Mouse (Mus musculus) left cerebral cortex, postnatal 10 days (tissue): ENCODE measurements around the gene Tenm2. TPM values are rescaled to one million over a fixed set of nuclear protein-coding genes. Genes with fewer than 3 reads are reported as not detected.

ENCODE experiments used
- DNase-seq, 2 experiments: peaks; one replicate each; pipeline ENCODE4 v3.0.0; 2021 to 2022; ENCODE audit warnings: low spot score in 2 of 2, mixed read lengths in 1 of 2; ENCODE audit errors: extremely low spot score in 1 of 2
- intact Hi-C: fragments of 180-260 bp; cut with DNase I; formaldehyde crosslinking; loops from one replicate; pipeline ENCODE4 v1.15.1; 2025
- total RNA-seq, 2 experiments: library from RNA; stranded (reverse); gene quantifications; 2 replicates each; pipeline ENCODE4 v1.2.3; 2021

Gene Tenm2
- total RNA-seq, 2 experiments from 2014 or later = 112 to 116 TPM

- DNase-seq = no peak
- intact Hi-C loops = no loop called here
Observed at GRCm38 (mm10) chr11:36153450-36153849, 1082.3 kb downstream of the Tenm2 start.

- intact Hi-C loops = no loop called here
- no peak for DNase-seq
Observed at GRCm38 (mm10) chr11:36153011-36153410, 1082.8 kb downstream of the Tenm2 start.

DNA sequence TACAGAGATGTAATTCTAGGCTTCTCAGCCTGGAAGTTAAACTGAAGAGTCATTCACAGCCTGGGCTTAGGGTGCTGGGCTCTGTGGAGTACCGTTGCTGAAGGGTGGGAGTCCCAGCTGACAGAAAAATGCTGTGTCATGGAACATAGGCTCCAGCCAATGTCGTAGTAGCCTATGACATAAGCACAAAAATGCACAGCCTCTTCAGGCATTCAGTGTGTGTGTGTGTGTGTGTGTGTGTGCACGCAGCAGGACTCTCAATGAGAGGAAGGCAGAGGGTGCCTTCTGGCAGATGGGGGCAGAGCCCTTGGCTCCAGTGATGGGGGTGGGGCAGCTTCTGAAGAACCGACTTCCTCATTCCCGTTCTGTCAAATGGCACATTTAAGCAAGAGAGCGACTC lies 1083.5 kb downstream of the Tenm2 start:
- intact Hi-C loops = no loop called here
- peak in 1 of 2 experiments; percentile 42 for DNase-seq

- intact Hi-C loops = no loop called here
- DNase-seq = no peak
Observed at GRCm38 (mm10) chr11:36149092-36149491, 1086.7 kb downstream of the Tenm2 start.

- intact Hi-C loops = no loop called here
Observed at GRCm38 (mm10) chr11:36145057-36145456, 1090.7 kb downstream of the Tenm2 start.

DNA sequence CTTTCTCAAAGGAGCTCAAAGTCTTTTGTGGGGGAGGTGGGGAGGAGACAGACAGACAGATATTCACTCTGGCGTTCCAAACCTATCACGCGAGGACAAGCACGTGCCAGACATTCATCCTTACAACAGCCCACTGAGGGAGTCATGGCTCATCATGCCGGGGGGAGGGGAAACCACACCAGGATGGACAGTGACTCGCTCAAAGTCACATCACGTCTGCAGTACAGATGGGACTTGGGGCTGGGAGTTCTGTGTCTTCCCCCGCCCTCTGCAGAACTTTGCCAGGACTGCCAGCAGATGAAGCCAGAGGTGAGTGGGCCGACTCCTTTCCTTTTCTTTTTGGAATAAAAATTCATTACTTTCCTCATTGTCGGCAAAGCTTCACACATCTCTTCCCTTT lies 1095.4 kb downstream of the Tenm2 start:
- intact Hi-C loops = no loop called here
- DNase-seq = no peak

More at GRCm38 (mm10) chr11:36145057-36145456, 1090.7 kb downstream of the Tenm2 start:
- DNase-seq = no peak

GRCm38 (mm10) chr11:36139521-36139920 lies 1096.2 kb downstream of the Tenm2 start:
- intact Hi-C loops = no loop called here

DNA sequence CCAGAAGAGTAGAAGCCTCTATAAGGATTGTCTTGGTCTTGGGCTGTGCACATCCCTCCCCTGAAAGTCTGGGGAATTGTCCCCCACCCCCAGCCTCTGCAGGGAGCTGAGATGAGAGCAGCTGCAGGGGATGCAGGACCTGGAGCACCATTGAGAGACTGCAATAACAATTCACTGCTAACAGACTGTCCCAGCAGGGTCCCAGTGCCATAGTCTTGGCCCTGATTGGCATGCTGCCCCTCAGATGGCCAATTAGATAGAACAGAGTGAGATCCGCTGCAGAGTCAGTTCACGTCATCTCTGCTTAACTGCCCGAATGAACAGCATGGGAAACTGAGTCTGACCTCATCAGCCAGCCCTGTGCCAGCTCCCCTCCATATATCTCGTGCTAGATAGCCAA lies 1097.9 kb downstream of the Tenm2 start:
- intact Hi-C loops = no loop called here

More at GRCm38 (mm10) chr11:36139521-36139920, 1096.2 kb downstream of the Tenm2 start:
- no peak for DNase-seq

DNA sequence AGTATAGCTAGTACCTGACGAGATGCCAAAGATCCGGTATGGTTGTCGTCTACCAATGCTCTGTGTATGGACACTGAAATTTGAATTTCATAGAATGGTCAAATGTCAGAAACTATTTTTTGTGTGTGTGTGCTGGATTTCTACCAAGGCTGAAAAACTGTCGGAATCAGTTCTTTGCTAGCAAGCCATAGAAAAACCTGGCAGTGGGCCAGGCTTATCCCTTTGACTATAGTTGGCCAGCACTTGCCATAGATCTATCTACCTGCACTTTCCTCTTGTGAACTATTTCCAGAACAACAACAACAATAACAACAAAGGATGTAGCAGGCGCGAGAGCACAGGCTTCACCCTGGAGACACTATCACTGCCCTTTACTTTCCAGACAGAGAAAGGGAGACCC lies 1098.5 kb downstream of the Tenm2 start:
- intact Hi-C loops = no loop called here
- peak in 1 of 2 experiments; percentile 43 for DNase-seq

More for the DNA sequence above, 1097.9 kb downstream of the Tenm2 start:
- DNase-seq = no peak

DNA sequence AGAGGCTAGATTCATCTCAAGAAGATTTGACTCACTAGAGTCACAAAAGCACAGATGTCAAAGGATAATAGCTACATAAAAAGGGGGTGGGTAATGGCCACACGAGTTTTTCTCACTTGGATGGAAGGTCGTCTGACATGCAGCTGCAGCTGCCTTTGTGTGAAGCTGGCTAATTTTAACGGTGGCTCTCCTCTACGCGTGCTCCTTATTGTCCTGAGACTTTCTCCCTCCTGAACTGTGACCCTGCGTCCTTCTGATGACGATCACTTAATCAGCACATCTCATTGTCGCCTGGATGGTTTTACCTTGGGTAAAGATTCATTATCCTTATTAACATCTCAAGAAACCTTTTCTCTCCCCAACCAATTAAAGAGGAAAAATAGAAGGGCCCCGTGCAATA lies 1101.1 kb downstream of the Tenm2 start:
- no peak for DNase-seq
- intact Hi-C loops = no loop called here

DNA sequence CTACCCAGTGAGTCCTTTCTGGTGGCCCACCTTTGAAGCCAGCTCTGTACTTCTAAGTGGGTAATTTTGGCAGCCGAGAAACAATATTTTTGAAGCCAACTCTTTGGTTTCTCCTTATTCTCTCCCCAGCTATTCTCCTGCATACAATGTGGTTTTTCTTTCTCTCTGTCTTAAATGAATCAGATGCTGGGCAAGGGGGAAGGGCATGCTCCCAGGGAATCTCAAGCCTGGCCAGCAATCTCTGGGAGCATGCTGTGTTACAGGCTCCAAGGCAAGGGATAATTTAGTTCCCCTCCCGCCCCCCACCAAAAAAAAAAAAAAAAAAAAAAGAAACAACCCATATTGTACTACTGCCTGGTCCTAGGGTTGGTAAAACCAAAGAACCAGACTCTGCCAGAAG lies 1112.5 kb downstream of the Tenm2 start:
- intact Hi-C loops = no loop called here
- no peak for DNase-seq

DNA sequence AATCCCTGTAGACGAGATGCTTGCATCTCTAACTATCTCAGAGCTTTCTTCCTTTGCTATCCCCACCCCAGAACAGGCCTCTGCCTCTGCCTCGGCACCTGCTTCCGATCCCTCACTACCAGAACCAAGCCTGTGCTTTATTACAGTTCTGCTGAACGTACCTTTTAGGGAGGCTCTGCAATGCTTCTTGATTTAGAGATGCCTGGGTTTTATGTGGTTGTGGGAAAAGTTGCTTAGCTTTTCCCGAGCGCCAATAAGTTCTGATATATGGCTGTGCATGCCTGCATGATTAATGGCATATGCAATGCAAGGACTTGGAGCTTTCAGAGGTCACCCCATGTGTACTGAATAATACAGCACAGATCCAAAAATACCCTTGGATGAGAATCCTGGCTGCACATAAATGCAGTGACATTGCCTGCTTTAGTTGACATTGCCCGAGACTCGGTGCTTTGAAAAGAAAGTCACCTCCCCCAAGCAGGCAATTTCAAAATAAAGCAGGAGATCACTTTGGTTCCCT lies 1114.3 kb downstream of the Tenm2 start:
- no peak for DNase-seq
- intact Hi-C loops = no loop called here

DNA sequence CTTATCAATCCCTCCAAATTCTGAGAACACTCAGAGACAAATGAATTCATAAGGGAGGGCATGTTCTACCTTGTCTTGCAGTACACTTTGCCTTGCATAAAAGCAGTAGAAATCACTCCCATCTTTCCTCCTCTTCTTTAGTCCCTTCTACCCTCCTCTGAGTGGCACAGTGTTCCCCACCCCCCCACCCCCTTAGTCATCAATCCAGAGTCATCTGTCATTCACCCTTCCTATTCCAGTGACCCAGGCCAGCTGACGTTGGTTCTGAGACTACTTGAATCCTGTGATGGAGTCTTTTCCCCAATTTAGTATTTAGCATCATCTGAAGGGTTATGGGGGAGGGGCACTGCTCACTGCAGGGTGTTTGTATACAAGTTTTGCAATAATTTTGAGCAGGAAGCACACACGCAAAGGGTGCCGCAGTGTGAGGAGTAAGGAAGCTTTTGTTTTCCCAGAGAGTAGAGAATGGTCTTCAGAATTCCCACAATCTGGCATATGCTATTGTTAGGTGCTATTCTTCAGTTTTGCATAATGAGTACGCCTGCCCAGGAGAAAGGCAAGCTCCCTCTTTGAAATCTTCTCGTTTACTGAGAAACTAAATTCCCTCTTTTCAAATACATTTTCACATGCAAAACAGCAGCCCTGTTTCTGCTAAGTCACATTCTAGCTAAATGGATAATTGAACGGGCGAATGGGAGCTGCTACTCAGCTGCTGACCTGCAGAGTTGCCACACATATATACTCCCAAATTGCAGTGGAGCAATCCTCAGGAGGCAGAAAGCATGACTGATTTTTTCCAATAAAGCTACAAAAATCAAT lies 1115.0 kb downstream of the Tenm2 start:
- DNase-seq = no peak
- intact Hi-C loops = no loop called here

GRCm38 (mm10) chr11:36113326-36113725 lies 1122.4 kb downstream of the Tenm2 start:
- DNase-seq = no peak
- intact Hi-C loops = loop anchor here (5.0 kb wide), 1 partner anchor 36 kb away; no protein-coding TSS in a partner anchor

GRCm38 (mm10) chr11:36108970-36109731 lies 1126.6 kb downstream of the Tenm2 start:
- intact Hi-C loops = no loop called here

GRCm38 (mm10) chr11:36107840-36108239 lies 1127.9 kb downstream of the Tenm2 start:
- intact Hi-C loops = no loop called here
- no peak for DNase-seq

More at GRCm38 (mm10) chr11:36108970-36109731, 1126.6 kb downstream of the Tenm2 start:
- no peak for DNase-seq

GRCm38 (mm10) chr11:36106639-36107038 lies 1129.1 kb downstream of the Tenm2 start:
- intact Hi-C loops = no loop called here

DNA sequence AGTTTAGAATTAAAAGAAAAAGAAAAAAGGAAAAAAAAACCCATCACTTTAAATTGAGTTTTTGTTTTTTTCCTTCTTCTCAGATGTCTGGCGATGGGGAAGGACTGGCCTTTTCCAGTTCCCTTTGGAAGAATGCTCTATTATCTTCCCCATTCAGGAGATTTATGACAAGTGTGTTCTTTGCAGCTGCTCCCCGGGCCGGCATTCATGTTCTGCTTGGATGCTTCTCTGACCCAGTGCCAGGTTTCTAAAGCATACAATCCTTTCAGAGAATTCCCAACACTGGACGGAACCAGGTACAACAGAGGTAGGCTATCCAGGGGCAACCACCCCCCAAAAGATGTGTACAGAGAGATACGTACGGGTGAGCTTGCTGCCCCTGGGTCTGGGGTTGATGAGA lies 1132.2 kb downstream of the Tenm2 start:
- intact Hi-C loops = no loop called here
- DNase-seq = no peak

More at GRCm38 (mm10) chr11:36106639-36107038, 1129.1 kb downstream of the Tenm2 start:
- DNase-seq = peak in 1 of 2 experiments; percentile 34

- intact Hi-C loops = no loop called here
- DNase-seq = peak; percentile 57 to 61
Observed at GRCm38 (mm10) chr11:36096219-36096618, 1139.5 kb downstream of the Tenm2 start.
